Mouse (Mus musculus) mammary gland, adult 2 months (tissue): ENCODE data around the gene Banf2. TPM values are rescaled to one million over a fixed set of nuclear protein-coding genes. Genes with fewer than 3 reads are reported as not detected.

Experiments
- polyA plus RNA-seq: library from polyadenylated mRNA; depleted of rRNA; stranded (reverse); fragments of >200 nt; gene quantifications from 2 replicates; pipeline ENCODE4 v1.2.3, GENCODE M21; 2012; ENCODE audit warnings: low replicate concordance; rRNA removed

The Banf2 gene
- not detected in 2 replicates for polyA plus RNA-seq

GRCm38 (mm10) chr2:144032664-144033063 lies at the start of gene Banf2:
Gene Banf2, plus strand, starts transcription at chr2:144033059.

GRCm38 (mm10) chr2:144011080-144011551 lies 21.7 kb upstream of the Banf2 start, which contains the start of gene Rrbp1:
Gene Rrbp1, minus strand, starts transcription at chr2:144011263.

Other genes with a start within 250 kb of the Banf2 start
- gene Bfsp1, start 169.9 kb upstream of the Banf2 start, polyA plus RNA-seq, result 0.34 and 0.80 TPM in 2 replicates
- gene Dstn, start 117.7 kb upstream of the Banf2 start, polyA plus RNA-seq, result 14.5 and 36.0 TPM in 2 replicates
- 56.8 and 58.8 TPM in 2 replicates for gene Rrbp1, start 21.8 kb upstream of the Banf2 start, polyA plus RNA-seq
- 2.8 and 5.3 TPM in 2 replicates for gene Mgme1, start 237.6 kb downstream of the Banf2 start, polyA plus RNA-seq
- gene Snx5, start 237.8 kb downstream of the Banf2 start, polyA plus RNA-seq, result 58.0 and 60.8 TPM in 2 replicates